Mouse (Mus musculus): ENCODE results near the gene Zfp512.

- TF ChIP-seq CTCF (IDR thresholded peaks at IDR 0.05; ENCODE audit: low read depth, low read length), result no peak
- no peak for TF ChIP-seq POLR2A (IDR thresholded peaks at IDR 0.05; ENCODE audit: extremely low read depth, insufficient read depth, low read length)
Measured at GRCm38 (mm10) chr5:31487889-31488288, 35.7 kb downstream of the Zfp512 start.
